Mouse (Mus musculus): ENCODE data around the gene Acer2.

Acer2 gene

DNA sequence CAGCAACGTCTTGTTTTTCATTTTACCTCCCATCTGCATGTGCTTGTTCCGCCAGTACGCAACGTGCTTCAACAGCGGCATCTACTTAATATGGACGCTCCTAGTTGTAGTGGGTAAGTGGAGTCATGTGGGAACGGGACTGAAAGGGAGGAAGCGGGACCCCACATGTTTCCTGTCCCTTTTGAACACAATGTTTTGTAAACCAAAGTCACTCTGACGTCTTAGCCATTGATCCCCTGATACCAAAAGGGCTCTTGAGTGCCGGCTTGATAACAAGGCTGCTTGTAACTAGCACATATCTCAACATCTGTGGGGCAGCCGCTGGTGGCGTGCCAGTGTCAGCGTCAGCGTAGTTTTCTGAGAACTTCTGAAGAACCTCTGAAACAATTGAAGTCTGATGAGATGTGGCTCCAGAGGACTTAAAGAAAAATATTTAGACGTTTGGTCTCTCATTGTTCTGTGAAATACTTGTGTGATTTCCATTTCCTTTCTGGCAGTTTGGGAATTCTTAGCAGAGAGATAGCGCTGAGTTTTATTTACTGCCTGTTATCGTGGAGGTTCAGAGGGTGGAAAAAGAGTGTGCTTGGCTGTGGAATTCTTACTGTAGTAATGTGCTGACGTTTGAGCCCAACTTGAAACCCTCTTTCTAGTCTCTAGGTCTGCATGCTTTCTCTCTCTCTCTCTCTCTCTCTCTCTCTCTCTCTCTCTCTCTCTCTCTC is 12.1 kb downstream of the Acer2 start:
- in situ Hi-C loops (cut with MboI, MseI), result no loop called here

DNA sequence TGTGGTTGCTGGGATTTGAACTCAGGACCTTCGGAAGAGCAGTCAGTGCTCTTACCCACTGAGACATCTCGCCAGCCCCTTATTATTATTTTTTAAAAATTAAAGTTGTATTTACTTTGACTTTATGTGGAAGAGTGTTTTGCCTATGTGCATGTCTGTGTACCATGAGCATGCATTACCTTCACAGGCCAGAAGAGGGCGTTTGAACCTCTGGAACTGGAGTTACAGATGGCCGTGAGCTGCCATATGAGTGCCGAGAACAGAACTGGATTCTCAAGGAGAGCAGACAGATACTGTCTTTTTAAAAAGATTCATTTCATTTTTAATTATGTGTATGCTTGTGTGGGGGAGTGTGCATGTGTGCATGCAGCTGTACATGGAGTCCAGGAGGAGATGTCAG is 13.7 kb downstream of the Acer2 start:
- in situ Hi-C loops (cut with MboI, MseI), result no loop called here

DNA sequence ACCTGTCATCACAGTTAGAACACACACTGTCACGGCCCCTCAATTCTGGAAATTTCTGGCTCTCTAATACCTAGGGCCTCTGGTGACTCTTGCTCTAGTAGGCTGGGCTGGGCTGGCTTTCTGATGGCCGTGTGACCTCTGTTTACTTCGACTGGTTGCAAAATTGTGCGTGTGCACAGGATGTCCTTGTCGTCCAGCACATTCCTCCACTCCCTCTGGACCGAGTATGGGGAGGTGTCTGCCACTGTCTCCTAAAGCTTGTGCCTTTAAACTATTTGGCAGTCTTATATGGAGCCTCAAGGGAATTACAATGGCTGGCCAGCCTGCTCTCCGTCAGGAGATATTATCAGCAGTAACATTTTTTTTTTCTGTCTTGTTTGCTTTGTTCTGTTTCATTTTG is 23.2 kb downstream of the Acer2 start:
- in situ Hi-C loops (cut with MboI, MseI), result no loop called here

- in situ Hi-C loops (cut with MboI, MseI), result no loop called here
These were observed 24.7 kb downstream of the Acer2 start for GRCm38 (mm10) chr4:86898791-86899474.

DNA sequence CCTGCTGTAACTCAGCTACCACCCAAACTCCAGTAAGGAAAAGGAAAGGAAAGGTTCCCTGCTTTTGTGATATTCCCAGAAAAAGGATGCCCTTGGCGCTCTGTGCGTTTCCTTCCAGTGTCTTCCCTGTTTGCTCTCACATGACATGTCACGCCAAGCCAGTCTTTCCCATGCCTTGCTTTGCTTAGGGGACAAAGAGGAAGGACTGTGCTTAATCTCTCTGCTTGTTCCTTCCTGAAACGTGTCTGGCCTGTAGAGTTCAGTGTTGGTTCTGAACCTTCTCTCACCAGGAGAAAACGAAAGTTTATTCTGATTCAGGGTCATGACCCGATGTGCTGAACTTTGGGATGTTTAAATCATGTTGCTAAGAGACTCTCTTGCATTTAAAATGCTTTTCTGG is 28.2 kb downstream of the Acer2 start:
- in situ Hi-C loops (cut with MboI, MseI), result loop anchor here (10.0 to 25.0 kb wide), 2 partner anchors 1818 to 1990 kb away; no protein-coding TSS in a partner anchor

DNA sequence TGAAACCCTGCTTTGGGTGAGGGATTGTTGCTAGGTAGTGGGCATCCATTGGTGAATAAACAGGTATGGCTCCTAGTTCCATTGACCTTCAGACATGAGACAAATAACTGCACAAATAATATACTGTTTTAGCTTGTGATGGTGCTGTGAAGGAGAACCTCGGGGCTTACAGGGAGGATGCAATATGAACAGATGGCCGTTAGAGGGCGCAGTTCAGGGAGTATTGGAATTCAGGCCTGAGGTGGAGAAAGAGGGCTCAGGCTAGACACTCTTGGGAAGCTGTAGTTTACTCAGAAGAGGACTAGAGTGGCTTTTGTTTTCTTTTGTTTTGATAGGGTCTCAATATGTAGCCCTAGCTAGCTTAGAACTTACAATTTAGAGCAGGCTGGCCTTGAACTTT is 30.8 kb downstream of the Acer2 start:
- in situ Hi-C loops (cut with MboI, MseI), result loop anchor here (10.0 to 25.0 kb wide), 2 partner anchors 1820 to 1993 kb away; no protein-coding TSS in a partner anchor

GRCm38 (mm10) chr4:86905869-86906268 is 31.7 kb downstream of the Acer2 start:
- in situ Hi-C loops (cut with MboI, MseI), result loop anchor here (10.0 to 25.0 kb wide), 2 partner anchors 1821 to 1994 kb away; no protein-coding TSS in a partner anchor

GRCm38 (mm10) chr4:86911576-86912341 is 37.6 kb downstream of the Acer2 start:
- in situ Hi-C loops (cut with MboI, MseI), result loop anchor here (25.0 kb wide), 1 partner anchor 1999 kb away; no protein-coding TSS in a partner anchor

DNA sequence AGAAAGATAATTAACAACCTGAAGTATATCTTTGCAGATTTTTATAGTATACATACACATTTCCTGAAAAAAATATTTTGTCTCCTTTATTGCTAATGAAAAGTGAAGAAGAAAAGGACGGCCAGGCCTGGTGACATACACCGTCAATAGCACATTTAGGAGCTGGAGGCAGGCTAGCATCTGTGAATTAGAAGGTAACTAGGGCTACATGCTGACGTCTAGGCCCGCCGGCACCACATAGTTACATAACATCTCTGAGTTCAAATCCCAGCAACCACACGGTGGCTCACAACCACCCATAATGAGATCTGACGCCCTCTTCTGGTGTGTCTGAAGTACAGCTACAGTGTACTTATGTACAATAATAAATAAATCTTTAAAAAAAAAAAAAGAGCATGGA is 38.6 kb downstream of the Acer2 start:
- in situ Hi-C loops (cut with MboI, MseI), result loop anchor here (25.0 kb wide), 1 partner anchor 2000 kb away; no protein-coding TSS in a partner anchor

DNA sequence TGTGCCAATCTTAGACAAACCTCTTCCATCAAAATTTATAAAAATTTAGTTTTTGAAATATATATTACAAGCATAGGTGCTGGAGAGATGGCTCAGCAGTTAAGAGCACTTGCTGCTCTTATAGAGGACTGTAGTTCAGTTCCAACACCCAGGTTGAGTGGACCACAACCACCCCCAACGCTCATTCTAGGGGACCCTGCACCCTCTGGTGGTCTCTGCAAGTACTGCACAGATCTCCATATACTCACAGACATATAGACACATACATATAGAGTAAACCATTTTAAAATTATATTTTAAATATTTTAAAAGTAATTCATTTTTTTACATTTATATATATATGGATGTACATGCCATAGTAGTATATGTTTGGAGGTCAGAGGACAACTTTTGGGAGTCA is 41.9 kb downstream of the Acer2 start:
- in situ Hi-C loops (cut with MboI, MseI), result loop anchor here (25.0 kb wide), 1 partner anchor 2004 kb away; no protein-coding TSS in a partner anchor

DNA sequence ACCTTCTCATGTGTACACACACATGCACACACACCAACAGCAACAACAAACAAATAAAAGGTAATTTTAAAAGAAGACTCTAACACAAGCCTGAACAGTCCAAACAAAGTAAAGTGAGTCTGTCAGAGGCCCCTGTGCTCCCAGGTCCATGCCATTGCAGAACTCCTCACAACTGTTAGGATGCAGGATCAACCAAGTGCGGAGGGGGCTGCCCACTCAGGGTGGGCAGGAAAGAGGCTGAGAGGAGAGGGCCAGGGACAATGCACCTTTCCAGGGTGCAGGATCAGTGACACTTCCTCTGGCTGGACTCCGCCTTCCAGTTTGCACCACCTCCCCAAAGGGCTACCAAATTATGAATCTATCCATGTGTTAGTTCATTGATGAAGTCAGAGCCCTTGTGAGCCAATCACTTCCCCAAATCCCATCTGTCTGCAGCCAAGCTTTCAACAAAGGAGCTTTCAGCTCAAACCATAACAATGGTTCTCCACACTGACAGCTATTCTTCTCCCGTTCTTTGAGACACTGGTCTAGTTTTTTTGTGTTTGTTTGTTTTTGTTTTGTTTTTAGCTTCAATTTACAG is 49.4 kb downstream of the Acer2 start:
- in situ Hi-C loops (cut with MboI, MseI), result loop anchor here (25.0 kb wide), 1 partner anchor 2011 kb away; no protein-coding TSS in a partner anchor

DNA sequence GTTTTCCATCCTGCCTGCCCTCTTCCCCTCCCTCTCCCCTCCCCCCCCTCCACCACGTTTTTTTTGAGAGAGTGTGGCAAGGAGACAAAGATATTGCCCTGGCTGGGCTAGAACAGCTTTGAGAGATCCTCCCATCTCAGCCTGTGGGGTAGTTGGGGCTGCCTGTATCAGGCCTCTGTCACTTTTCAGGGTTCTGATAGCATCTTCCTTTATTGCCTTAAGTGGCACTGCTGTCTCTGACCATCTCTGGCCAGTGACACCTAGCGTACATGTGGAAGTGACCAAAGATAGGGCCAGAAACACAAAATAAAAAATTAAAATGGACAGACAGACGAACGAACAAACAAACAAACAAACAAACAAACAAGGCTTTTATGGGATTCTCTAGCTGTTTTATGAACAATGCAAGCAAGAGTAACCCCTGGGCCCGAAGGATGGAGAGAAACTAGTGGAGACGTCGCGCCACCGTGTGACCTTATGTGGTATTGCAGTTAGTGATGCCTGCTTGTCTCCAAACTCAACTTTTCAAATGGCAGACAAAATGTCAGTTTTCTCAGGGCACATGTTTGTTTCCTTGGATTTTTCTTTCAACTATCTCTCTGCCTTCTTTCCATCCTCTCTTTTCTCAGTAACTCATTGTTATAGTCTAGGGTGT is 50.7 kb downstream of the Acer2 start:
- in situ Hi-C loops (cut with MboI, MseI), result loop anchor here (25.0 kb wide), 1 partner anchor 2013 kb away; no protein-coding TSS in a partner anchor

- in situ Hi-C loops (cut with MboI, MseI), result no loop called here
These were observed 52.8 kb downstream of the Acer2 start for GRCm38 (mm10) chr4:86926997-86927396.

DNA sequence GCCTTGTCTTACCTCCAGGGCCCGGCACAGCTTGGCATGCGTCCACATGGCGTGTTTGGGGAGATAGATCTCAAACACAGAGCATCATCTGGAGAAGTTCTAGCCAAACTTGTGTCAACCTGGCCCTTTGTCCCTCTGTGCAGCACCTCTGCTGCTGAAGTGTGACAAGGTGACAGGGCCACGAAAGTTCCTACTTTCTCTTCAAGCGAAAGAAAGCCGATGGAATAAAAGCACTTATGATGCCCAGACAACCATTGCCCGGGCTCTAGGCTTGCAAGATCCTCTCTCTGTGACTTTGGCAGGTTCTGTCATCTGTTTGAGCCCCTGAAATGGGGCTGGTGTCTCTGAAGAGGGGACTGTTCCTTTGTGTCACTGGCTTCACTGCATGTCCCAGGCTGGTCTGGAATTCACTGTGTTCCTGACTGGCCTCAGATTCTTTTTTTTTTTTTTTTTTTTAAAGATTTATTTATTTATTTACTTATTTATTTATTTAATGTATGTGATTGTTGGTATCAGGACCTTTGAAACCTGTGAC is 56.0 kb downstream of the Acer2 start:
- in situ Hi-C loops (cut with MboI, MseI), result no loop called here

DNA sequence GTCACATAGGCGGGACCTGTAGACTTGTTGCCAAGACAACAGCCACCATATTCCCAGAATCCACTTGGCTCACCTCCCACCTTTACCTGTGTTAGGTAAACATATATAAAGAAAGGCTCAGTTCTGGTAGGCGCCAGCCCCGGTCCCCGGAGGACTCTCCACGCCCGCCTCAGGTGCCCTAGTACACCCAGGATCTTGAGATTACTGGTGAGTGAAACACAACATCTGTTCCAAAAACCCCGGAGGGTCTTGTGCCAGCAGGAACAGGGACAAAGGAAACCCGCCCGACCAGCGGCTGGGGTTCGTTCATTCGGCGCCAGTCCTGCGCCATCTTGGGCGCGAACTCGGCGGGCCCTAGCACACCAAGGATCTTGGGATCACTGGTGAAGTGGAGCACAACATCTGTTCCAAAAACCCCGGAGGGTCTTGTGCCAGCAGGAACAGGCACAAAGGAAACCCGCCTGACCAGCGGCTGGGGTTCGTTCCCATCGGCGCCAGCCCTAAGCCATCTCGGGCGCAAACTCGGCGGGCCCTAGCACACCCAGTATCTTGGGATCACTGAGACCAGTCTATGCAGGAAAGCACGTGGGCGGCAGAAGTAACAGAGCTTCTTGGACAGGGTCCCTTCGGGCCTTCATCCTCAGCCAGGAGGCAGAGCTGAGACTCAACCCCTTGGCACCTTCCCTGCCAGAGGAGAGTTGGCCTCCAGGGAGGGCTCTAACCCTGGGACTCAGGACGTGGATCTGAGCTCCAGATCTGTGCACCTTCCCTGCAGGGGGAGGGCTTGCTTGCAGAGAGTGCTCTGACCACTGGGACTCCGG is 56.6 kb downstream of the Acer2 start:
- in situ Hi-C loops (cut with MboI, MseI), result no loop called here

- in situ Hi-C loops (cut with MboI, MseI), result no loop called here
These were observed 58.8 kb downstream of the Acer2 start for GRCm38 (mm10) chr4:86933026-86933425.

DNA sequence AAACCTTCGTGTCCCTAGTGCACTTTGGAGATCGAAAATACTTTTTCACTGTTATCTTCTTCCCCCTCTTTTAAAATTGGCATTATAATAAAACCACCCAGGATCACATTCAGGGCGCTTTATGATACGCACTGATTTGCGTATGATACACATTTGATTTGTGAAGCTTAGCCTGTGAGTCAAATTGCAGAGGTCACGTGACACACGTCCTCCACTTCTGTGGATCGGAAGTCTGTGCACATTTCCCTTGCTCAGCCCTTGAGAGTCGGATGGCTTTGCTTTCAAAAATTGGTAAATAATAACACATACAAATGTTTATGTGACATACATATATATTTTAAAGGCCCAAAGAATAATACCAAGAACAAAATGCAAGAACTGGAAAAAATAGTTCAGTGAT is 62.0 kb downstream of the Acer2 start:
- in situ Hi-C loops (cut with MboI, MseI), result no loop called here

DNA sequence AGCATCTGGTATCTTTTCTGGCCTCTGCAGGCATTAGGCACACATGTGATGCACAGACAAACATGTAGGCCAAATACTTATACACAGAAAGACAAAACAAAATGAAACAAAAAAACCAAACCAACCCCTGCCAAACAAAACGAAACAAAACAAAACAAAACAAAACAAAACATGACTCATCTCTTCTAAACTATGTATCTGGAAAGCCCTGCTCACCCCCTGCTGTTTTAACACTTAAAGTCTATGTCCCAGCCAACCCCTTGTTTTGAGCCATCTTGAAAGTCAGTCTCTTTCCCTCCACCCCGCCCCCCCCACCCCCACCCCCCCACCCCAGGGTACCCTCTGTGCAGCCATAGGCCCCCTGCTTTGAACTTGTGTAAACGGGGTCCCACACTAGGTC is 62.5 kb downstream of the Acer2 start:
- in situ Hi-C loops (cut with MboI, MseI), result no loop called here

GRCm38 (mm10) chr4:86942656-86943055 is 68.5 kb downstream of the Acer2 start:
- in situ Hi-C loops (cut with MboI, MseI), result no loop called here

GRCm38 (mm10) chr4:86943296-86943695 is 69.1 kb downstream of the Acer2 start:
- in situ Hi-C loops (cut with MboI, MseI), result no loop called here
